In the genomic region with DNA sequence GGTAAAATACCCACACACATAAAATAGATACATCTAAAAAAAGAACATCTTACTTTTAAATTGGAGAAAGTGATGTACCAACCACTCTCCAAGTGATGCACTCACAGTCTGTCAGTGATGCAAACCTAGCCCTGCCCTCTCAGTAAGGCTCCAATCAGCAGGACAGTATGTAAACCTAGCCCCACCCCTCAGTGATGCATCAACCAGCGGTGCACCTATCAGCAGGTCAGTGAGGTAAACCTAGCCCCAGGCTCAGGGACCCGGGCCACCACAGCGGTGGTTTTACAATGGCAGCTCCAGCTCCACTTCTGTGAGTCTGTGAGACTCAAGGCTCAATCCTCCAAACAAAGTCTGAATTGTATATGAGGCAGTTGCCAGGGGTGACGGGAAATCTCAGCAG, we compare ENCODE assay signal across 25 mouse cellular contexts. TPM values are rescaled to one million over a fixed set of nuclear protein-coding genes. Genes with fewer than 3 reads are reported as not detected.
DNase-seq lines count a peak whose midpoint lies in the region; ATAC-seq lines count a peak whose summit lies in the region.
"Had no signal": no experiment of that assay in that cellular context is flagged by ENCODE, and none has a peak within 500 bp of the region (broad histone marks: within the 10 kb centered on the region; RNA-seq: fewer than 3 reads in every experiment).

No protein-coding gene starts in this region.

- H3K27me3 ChIP-seq in liver, embryonic 12.5 days (replicated peaks) = no peaks in the 10 kb centered on the region
- H3K27me3 ChIP-seq in liver, embryonic 11.5 days (replicated peaks; ENCODE audit: control insufficient read depth, insufficient read depth, low read length) = no peaks in the 10 kb centered on the region
- H3K27me3 ChIP-seq: embryonic facial prominence, embryonic 12.5 days; embryonic facial prominence, embryonic 15.5 days; heart, embryonic 13.5 days had no signal

- no peak overlapping the region for H3K4me3 ChIP-seq in liver, embryonic 12.5 days
- H3K4me3 ChIP-seq in liver, embryonic 11.5 days (ENCODE audit: low read depth, low read length) = no peak overlapping the region
- H3K4me3 ChIP-seq: embryonic facial prominence, embryonic 12.5 days; embryonic facial prominence, embryonic 15.5 days; gastrocnemius, adult 2 months; heart, embryonic 13.5 days had no signal

- ATAC-seq in liver, embryonic 12.5 days = peak; percentile 49; the same call in 1 of the 2 replicates
- no peak for ATAC-seq in liver, embryonic 11.5 days (replicated peaks; ENCODE audit: low FRiP score)
- ATAC-seq: CD4-positive, CD25-positive, alpha-beta regulatory T cell, adult 4 months; forebrain, embryonic 14.5 days; forebrain, postnatal 0 days; hindbrain, postnatal 0 days; inflammation-experienced regulatory T-cells, adult 6 months had no signal

- no peak overlapping the region for H3K9ac ChIP-seq in liver, embryonic 12.5 days
- H3K9ac ChIP-seq in liver, embryonic 11.5 days (ENCODE audit: low read depth, low read length) = no peak overlapping the region
- H3K9ac ChIP-seq: embryonic facial prominence, embryonic 12.5 days; embryonic facial prominence, embryonic 15.5 days; forebrain, postnatal 0 days; heart, embryonic 13.5 days; hindbrain, embryonic 14.5 days had no signal

- H3K4me1 ChIP-seq in liver, embryonic 12.5 days = no peaks in the 10 kb centered on the region
- no peaks in the 10 kb centered on the region for H3K4me1 ChIP-seq in liver, embryonic 11.5 days (replicated peaks; ENCODE audit: control insufficient read depth, insufficient read depth, low read length)
- H3K4me1 ChIP-seq: embryonic facial prominence, embryonic 12.5 days; embryonic facial prominence, embryonic 15.5 days; heart, embryonic 13.5 days had no signal

- no peak for DNase-seq in liver, embryonic 11.5 days (ENCODE audit: low spot score)
- DNase-seq in ES-CJ7 (ENCODE audit: low read depth, low spot score) = peak; percentile 43
- peak; percentile 79 for DNase-seq in R1 (ENCODE audit: low read depth, low spot score)
- no peak for DNase-seq in left cerebral cortex, adult 18-20 months (ENCODE audit: low spot score in 2 of 2)
- no peak for DNase-seq in right cerebral cortex, postnatal 25 days
- DNase-seq: adrenal gland, postnatal 10 days; adrenal gland, postnatal 36 days; cerebellum, adult 18-20 months; cerebellum, adult 9-11 months; cerebellum, postnatal 25 days; forebrain, postnatal 0 days; gastrocnemius, adult 2 months; gastrocnemius, postnatal 14 days; heart, adult 18-20 months; heart, postnatal 14 days; heart, postnatal 4 days had no signal

- WGBS in liver, embryonic 12.5 days (ENCODE audit: insufficient replicate concordance) = 74% methylated on average over 4 of the region's 4 CpGs
- WGBS in liver, embryonic 11.5 days = 84% methylated on average over 4 of the region's 4 CpGs

- no peak overlapping the region for H3K4me2 ChIP-seq in liver, embryonic 12.5 days
- H3K4me2 ChIP-seq in liver, embryonic 11.5 days = no peak overlapping the region
- H3K4me2 ChIP-seq: embryonic facial prominence, embryonic 12.5 days; embryonic facial prominence, embryonic 15.5 days; heart, embryonic 13.5 days; hindbrain, embryonic 14.5 days had no signal

- no peaks in the 10 kb centered on the region for H3K9me3 ChIP-seq in liver, embryonic 12.5 days (replicated peaks)
- H3K9me3 ChIP-seq in liver, embryonic 11.5 days (ENCODE audit: control insufficient read depth, low read length) = no peaks in the 10 kb centered on the region
- H3K9me3 ChIP-seq: embryonic facial prominence, embryonic 12.5 days; embryonic facial prominence, embryonic 15.5 days; heart, embryonic 13.5 days had no signal

- H3K27ac ChIP-seq in liver, embryonic 12.5 days = no peak overlapping the region
- no peak overlapping the region for H3K27ac ChIP-seq in liver, embryonic 11.5 days (ENCODE audit: low read depth, low read length)
- H3K27ac ChIP-seq: embryonic facial prominence, embryonic 12.5 days; embryonic facial prominence, embryonic 15.5 days; gastrocnemius, adult 2 months; heart, embryonic 13.5 days; hindbrain, embryonic 14.5 days; hindbrain, postnatal 0 days had no signal

- peaks cover 93% of the 10 kb centered on the region for H3K36me3 ChIP-seq in liver, embryonic 12.5 days
- peaks cover 46% of the 10 kb centered on the region for H3K36me3 ChIP-seq in liver, embryonic 11.5 days (ENCODE audit: control insufficient read depth, insufficient read depth, low read length)

RNA-seq across cellular contexts. Expression of gene Ptcd2, which starts 13.2 kb away (rescaled TPM):
- polyA plus RNA-seq in liver, embryonic 12.5 days (2016; fragmentation: Nextera tagmentation; extraction: Ambion mirVana) = 44.6 and 46.8 TPM in 2 replicates
- 73.1 and 76.6 TPM in 2 replicates for polyA plus RNA-seq in liver, embryonic 11.5 days (2014; fragmentation: Nextera tagmentation; extraction: Ambion mirVana)
- 10 to 100 TPM; 29.5 to 30.7 TPM for total RNA-seq in left cerebral cortex, adult 18-20 months (2021)

RNA-seq across cellular contexts. Expression of gene Mrps27, which starts 13.3 kb away (rescaled TPM):
- 43.7 and 44.3 TPM in 2 replicates for polyA plus RNA-seq in liver, embryonic 12.5 days (2016; fragmentation: Nextera tagmentation; extraction: Ambion mirVana)
- polyA plus RNA-seq in liver, embryonic 11.5 days (2014; fragmentation: Nextera tagmentation; extraction: Ambion mirVana) = 67.4 and 71.9 TPM in 2 replicates
- 10 to 100 TPM; 28.3 to 29.5 TPM for total RNA-seq in left cerebral cortex, adult 18-20 months (2021)

Comparison
In these comparisons a context has a peak if more than half of its experiments do, and no peak if none do; other contexts are left out.
1. DNase-seq: peak in ES-CJ7 (single experiment) and R1 (single experiment); none in liver, embryonic 11.5 days (single experiment), left cerebral cortex, adult 18-20 months (0 of 2) and right cerebral cortex, postnatal 25 days (single experiment).